In the genomic region with DNA sequence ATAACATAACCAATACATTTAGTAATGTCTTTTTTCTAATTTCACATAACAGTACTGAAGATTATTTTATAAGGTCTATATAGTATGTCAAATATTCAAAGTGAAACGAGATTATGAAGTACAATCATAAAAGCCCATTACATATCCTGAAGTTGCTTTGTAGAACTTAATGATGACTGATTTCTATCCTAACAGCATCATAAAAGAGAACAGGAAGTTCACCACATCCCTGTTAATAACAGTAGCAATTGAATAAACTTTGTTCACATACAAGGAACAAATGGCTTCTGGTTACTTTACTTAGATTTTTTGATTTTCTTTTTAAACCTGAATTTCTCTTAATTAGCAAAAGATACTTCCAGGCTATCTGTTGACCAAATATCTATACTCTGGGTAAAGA, we compare ENCODE assay signal across 20 mouse cellular contexts. TPM values are rescaled to one million over a fixed set of nuclear protein-coding genes. Genes with fewer than 3 reads are reported as not detected.
DNase-seq lines count a peak whose midpoint lies in the region; ATAC-seq and TF ChIP-seq lines count a peak whose summit lies in the region.
"Had no signal": no experiment of that assay in that cellular context is flagged by ENCODE, and none has a peak within 500 bp of the region (broad histone marks: within the 10 kb centered on the region; RNA-seq: fewer than 3 reads in every experiment).

No protein-coding gene starts in this region.

- 73% methylated on average over 1 of the region's 1 CpGs for WGBS in liver, embryonic 12.5 days (ENCODE audit: insufficient replicate concordance)

- no peak for ATAC-seq in liver, embryonic 12.5 days
- ATAC-seq: forebrain, embryonic 13.5 days; forebrain, embryonic 15.5 days had no signal

- no peaks in the 10 kb centered on the region for H3K9me3 ChIP-seq in liver, embryonic 12.5 days (replicated peaks)
- H3K9me3 ChIP-seq: embryonic facial prominence, embryonic 10.5 days; embryonic facial prominence, embryonic 12.5 days; forebrain, embryonic 13.5 days; forebrain, embryonic 15.5 days had no signal

- DNase-seq in gastrocnemius, adult 2 months = no peak
- no peak for DNase-seq in gastrocnemius, postnatal 10 days
- DNase-seq in liver = no peak
- DNase-seq in induced T-regulatory cell, adult 2 months (ENCODE audit: low read depth) = peak; percentile 34
- no peak for DNase-seq in layer of hippocampus, adult 11-12 months (ENCODE audit: low spot score)
- no peak for DNase-seq in right cerebral cortex, adult 18-20 months
- DNase-seq: adrenal gland, adult 8-10 months; adrenal gland, postnatal 14 days; adrenal gland, postnatal 36 days; B cell, adult 2 months; cerebellum, adult 11-12 months; cerebellum, adult 2 months; cerebellum, adult 9-10 months; cerebellum, postnatal 10 days; cerebellum, postnatal 25 days had no signal

- TF ChIP-seq CTCF in gastrocnemius, adult 2 months (IDR thresholded peaks at IDR 0.05) = no peak

- H3K4me3 ChIP-seq in gastrocnemius, adult 2 months = no peak overlapping the region
- H3K4me3 ChIP-seq in liver, embryonic 12.5 days = no peak overlapping the region
- H3K4me3 ChIP-seq: embryonic facial prominence, embryonic 10.5 days; embryonic facial prominence, embryonic 12.5 days; forebrain, embryonic 13.5 days; forebrain, embryonic 15.5 days had no signal

- H3K27ac ChIP-seq in gastrocnemius, adult 2 months = peak overlapping the region; percentile 25; the same call in 1 of the 2 replicates
- peak overlapping the region; percentile 23 for H3K27ac ChIP-seq in liver, embryonic 12.5 days
- H3K27ac ChIP-seq: embryonic facial prominence, embryonic 10.5 days; embryonic facial prominence, embryonic 12.5 days; forebrain, embryonic 13.5 days; forebrain, embryonic 15.5 days had no signal

- H3K4me1 ChIP-seq in liver, embryonic 12.5 days = peaks cover 74% of the 10 kb centered on the region

- H3K4me2 ChIP-seq in liver, embryonic 12.5 days = no peak overlapping the region
- H3K4me2 ChIP-seq: embryonic facial prominence, embryonic 12.5 days; forebrain, embryonic 13.5 days; forebrain, embryonic 15.5 days had no signal

- no peaks in the 10 kb centered on the region for H3K27me3 ChIP-seq in liver, embryonic 12.5 days (replicated peaks)
- H3K27me3 ChIP-seq: embryonic facial prominence, embryonic 12.5 days; forebrain, embryonic 13.5 days; forebrain, embryonic 15.5 days had no signal

- intact Hi-C loops in gastrocnemius, adult 2 months (cut with DNase I) = no loop called here

- H3K36me3 ChIP-seq in liver, embryonic 12.5 days = peaks cover 91% of the 10 kb centered on the region

- 0 out of 2 replicates have a peak overlapping the region, but pooled peaks have one; percentile 5 for H3K9ac ChIP-seq in liver, embryonic 12.5 days
- H3K9ac ChIP-seq: embryonic facial prominence, embryonic 12.5 days; forebrain, embryonic 13.5 days; forebrain, embryonic 15.5 days had no signal

RNA-seq across cellular contexts. Expression of a gene that starts 10.8 kb away (rescaled TPM):
- 100 to 1,000 TPM; 269 to 274 TPM for total RNA-seq in gastrocnemius, adult 2 months (2021)
- 100 to 1,000 TPM; 220 to 226 TPM for total RNA-seq in gastrocnemius, postnatal 10 days (2021)
- 166 and 172 TPM in 2 replicates for polyA plus RNA-seq in liver, embryonic 12.5 days (2016; fragmentation: Nextera tagmentation; extraction: Ambion mirVana)

RNA-seq across cellular contexts. Expression of a gene that starts 17.6 kb away (rescaled TPM):
- total RNA-seq in gastrocnemius, adult 2 months (2021) = 100 to 1,000 TPM in 1 of 2 experiments, 10 to 100 TPM in 1; 63.8 to 112 TPM
- 10 to 100 TPM; 64.5 to 81.1 TPM for total RNA-seq in gastrocnemius, postnatal 10 days (2021)
- polyA plus RNA-seq in liver, embryonic 12.5 days (2016; fragmentation: Nextera tagmentation; extraction: Ambion mirVana) = 43.3 and 46.2 TPM in 2 replicates

RNA-seq across cellular contexts. Expression of a gene that starts 26.2 kb away (rescaled TPM):
- 10 to 100 TPM; 27.8 to 51.7 TPM for total RNA-seq in gastrocnemius, adult 2 months (2021)
- 10 to 100 TPM; 17.7 to 26.2 TPM for total RNA-seq in gastrocnemius, postnatal 10 days (2021)
- polyA plus RNA-seq in liver, embryonic 12.5 days (2016; fragmentation: Nextera tagmentation; extraction: Ambion mirVana) = 140 and 143 TPM in 2 replicates

RNA-seq across cellular contexts. Expression of a gene that starts 38.9 kb away (rescaled TPM):
- 100 to 1,000 TPM in 1 of 2 experiments, 10 to 100 TPM in 1; 48.4 to 115 TPM for total RNA-seq in gastrocnemius, adult 2 months (2021)
- total RNA-seq in gastrocnemius, postnatal 10 days (2021) = 100 to 1,000 TPM; 134 to 168 TPM
- 825 and 857 TPM in 2 replicates for polyA plus RNA-seq in liver, embryonic 12.5 days (2016; fragmentation: Nextera tagmentation; extraction: Ambion mirVana)
